Mouse (Mus musculus) stomach, postnatal 0 days (tissue): ENCODE results near the gene Foxp1. TPM values are rescaled to one million over a fixed set of nuclear protein-coding genes. Genes with fewer than 3 reads are reported as not detected.

Experiments
- ATAC-seq: fragments of 200-750 bp; cut with Nextera tagmentation; 2 replicates; pipeline ENCODE4 v1.8.0; 2017; ENCODE audit not compliant: low FRiP score, low TSS enrichment
- DNase-seq: peaks from one replicate; pipeline ENCODE4 v3.0.0-alpha.2; 2016; ENCODE audit warnings: low spot score
- H3K27ac ChIP-seq: fragments of 300-500 bp; sonication (generic); replicated peaks from 2 replicates; pipeline ENCODE4 v1.5.1; 2014; ENCODE audit warnings: mild to moderate bottlenecking, control low read depth
- H3K27me3 ChIP-seq: fragments of 300-500 bp; sonication (generic); 2 replicates; pipeline ENCODE4 v1.6.1; 2014; ENCODE audit warnings: low read length; ENCODE audit not compliant: control insufficient read depth, insufficient read depth
- H3K36me3 ChIP-seq: fragments of 300-500 bp; sonication (generic); 2 replicates; pipeline ENCODE4 v1.6.1; 2014; ENCODE audit warnings: low read length, mixed read lengths; ENCODE audit not compliant: control insufficient read depth, insufficient read depth
- H3K4me1 ChIP-seq: fragments of 300-500 bp; sonication (generic); replicated peaks from 2 replicates; pipeline ENCODE4 v1.6.1; 2014; ENCODE audit warnings: antibody characterized with exemption; ENCODE audit not compliant: control insufficient read depth, insufficient read depth
- H3K4me2 ChIP-seq: fragments of 300-500 bp; sonication (generic); replicated peaks from 2 replicates; pipeline ENCODE4 v1.6.1; 2014; ENCODE audit warnings: low read depth, mild to moderate bottlenecking, control low read depth, moderate library complexity
- H3K4me3 ChIP-seq: fragments of 300-500 bp; sonication (generic); 2 replicates; pipeline ENCODE4 v1.5.1; 2014; ENCODE audit warnings: low read depth, low read length, control low read depth
- H3K9ac ChIP-seq: fragments of 300-500 bp; sonication (generic); 2 replicates; pipeline ENCODE4 v1.6.1; 2014; ENCODE audit warnings: mild to moderate bottlenecking, low read length, control low read depth, mixed read lengths
- H3K9me3 ChIP-seq: fragments of 300-500 bp; sonication (generic); 2 replicates; pipeline ENCODE4 v1.6.1; 2016; ENCODE audit warnings: low read length; ENCODE audit not compliant: control insufficient read depth
- CTCF ChIP-seq: IDR thresholded peaks from 2 replicates; pipeline ENCODE4 v1.5.1; 2016; ENCODE audit warnings: antibody characterized with exemption, low read depth, mild to moderate bottlenecking, moderate library complexity
- EP300 ChIP-seq: optimal IDR thresholded peaks from 2 replicates; pipeline ENCODE3; 2016; ENCODE audit warnings: antibody characterized with exemption
- WGBS: fragments of 180-500 bp; shearing (Covaris S2); extraction: QIAGEN DNeasy Blood & Tissue Kit; methylation state at CpG from one replicate; pipeline ENCODE4 v1.1.7; 2014; 5-methylcytosine and 5-hydroxymethylcytosine counted together
- polyA plus RNA-seq: library from polyadenylated mRNA; unstranded; fragments of >200 nt; fragmentation: Nextera tagmentation; extraction: Ambion mirVana; gene quantifications from 2 replicates; pipeline ENCODE4 v1.2.1, GENCODE M21; 2015

Foxp1 gene
- polyA plus RNA-seq, 1 experiment from 2014 or later: 68.9 TPM

- ATAC-seq (no peak), DNase-seq (no peak)
- Histone ChIP-seq H3K4me2 (no peak overlapping the region), H3K9ac (no peak overlapping the region), H3K4me1 (0 out of 2 replicates have a peak, but pooled peaks cover 2% of the 10 kb centered on the region), H3K36me3 (no peaks in the 10 kb centered on the region), H3K4me3 (no peak overlapping the region), H3K9me3 (no peaks in the 10 kb centered on the region), H3K27ac (no peak overlapping the region), H3K27me3 (no peaks in the 10 kb centered on the region)
- no peak for TF ChIP-seq CTCF
- no peak for TF ChIP-seq EP300
- 59% methylated on average over 6 of the region's 6 CpGs for WGBS
These were observed 150.5 kb downstream of the Foxp1 start for GRCm38 (mm10) chr6:99372016-99372415.

- TF ChIP-seq CTCF (no peak), EP300 (no peak)
- H3K9me3 ChIP-seq: no peaks in the 10 kb centered on the region
These were observed 152.6 kb downstream of the Foxp1 start for GRCm38 (mm10) chr6:99369931-99370330.

GRCm38 (mm10) chr6:99369156-99369555 lies 153.4 kb downstream of the Foxp1 start:
- WGBS: 72% methylated on average over 3 of the region's 3 CpGs
- Histone ChIP-seq H3K4me1 (no peaks in the 10 kb centered on the region), H3K36me3 (no peaks in the 10 kb centered on the region; the same call in 1 of the 2 replicates), H3K27ac (no peak overlapping the region), H3K27me3 (no peaks in the 10 kb centered on the region), H3K9ac (no peak overlapping the region), H3K4me2 (no peak overlapping the region), H3K9me3 (no peaks in the 10 kb centered on the region), H3K4me3 (no peak overlapping the region)
- no peak for DNase-seq
- no peak for ATAC-seq
- TF ChIP-seq EP300 (no peak), CTCF (no peak)

More at GRCm38 (mm10) chr6:99369931-99370330, 152.6 kb downstream of the Foxp1 start:
- no peak overlapping the region for H3K4me3 ChIP-seq
- no peak overlapping the region for H3K27ac ChIP-seq
- no peak overlapping the region for H3K4me2 ChIP-seq
- DNase-seq (no peak), ATAC-seq (no peak)
- WGBS: 59% methylated on average over 2 of the region's 2 CpGs
- H3K9ac ChIP-seq: no peak overlapping the region
- no peaks in the 10 kb centered on the region for H3K27me3 ChIP-seq
- H3K36me3 ChIP-seq: no peaks in the 10 kb centered on the region; the same call in 1 of the 2 replicates
- 0 out of 2 replicates have a peak, but pooled peaks cover 2% of the 10 kb centered on the region for H3K4me1 ChIP-seq

- Histone ChIP-seq H3K36me3 (no peaks in the 10 kb centered on the region; the same call in 1 of the 2 replicates), H3K27ac (no peak overlapping the region), H3K4me2 (no peak overlapping the region), H3K4me3 (no peak overlapping the region), H3K9ac (no peak overlapping the region), H3K4me1 (no peaks in the 10 kb centered on the region), H3K9me3 (no peaks in the 10 kb centered on the region), H3K27me3 (no peaks in the 10 kb centered on the region)
- DNase-seq (no peak), ATAC-seq (no peak)
- 79% methylated on average over 4 of the region's 4 CpGs for WGBS
- no peak for TF ChIP-seq CTCF
- TF ChIP-seq EP300: no peak
These were observed 154.3 kb downstream of the Foxp1 start for GRCm38 (mm10) chr6:99368118-99368753.

- no peak for TF ChIP-seq CTCF
- TF ChIP-seq EP300: no peak
- ATAC-seq (no peak), DNase-seq (no peak)
- no peak overlapping the region for H3K9ac ChIP-seq
- H3K9me3 ChIP-seq: no peaks in the 10 kb centered on the region
- no peak overlapping the region for H3K27ac ChIP-seq
- no peaks in the 10 kb centered on the region; the same call in 1 of the 2 replicates for H3K36me3 ChIP-seq
- H3K4me2 ChIP-seq: no peak overlapping the region
- H3K4me1 ChIP-seq: no peaks in the 10 kb centered on the region
- 22% methylated on average over 6 of the region's 6 CpGs for WGBS
- no peaks in the 10 kb centered on the region for H3K27me3 ChIP-seq
- no peak overlapping the region for H3K4me3 ChIP-seq
These were observed 158.0 kb downstream of the Foxp1 start for GRCm38 (mm10) chr6:99364545-99364944.

- Histone ChIP-seq H3K27me3 (no peaks in the 10 kb centered on the region), H3K4me3 (no peak overlapping the region), H3K9ac (no peak overlapping the region), H3K9me3 (no peaks in the 10 kb centered on the region), H3K27ac (peak overlapping the region; percentile 30; the same call in 1 of the 2 replicates), H3K36me3 (no peaks in the 10 kb centered on the region), H3K4me2 (no peak overlapping the region), H3K4me1 (peaks cover 5% of the 10 kb centered on the region; the same call in 1 of the 2 replicates)
- DNase-seq (no peak), ATAC-seq (no peak)
- TF ChIP-seq EP300: no peak
- no peak for TF ChIP-seq CTCF
- WGBS: 78% methylated on average over 4 of the region's 4 CpGs
These were observed 161.9 kb downstream of the Foxp1 start for GRCm38 (mm10) chr6:99360581-99360980.
